Mouse (Mus musculus) common myeloid progenitor, adult 5-6 weeks (primary cell): ENCODE measurements around the gene Zfpl1. TPM values are rescaled to one million over a fixed set of nuclear protein-coding genes. Genes with fewer than 3 reads are reported as not detected.

Source experiments
- ATAC-seq: replicated peaks from 2 replicates; pipeline ENCODE4 v1.8.0; 2016; ENCODE audit warnings: low read depth, mild to moderate bottlenecking, moderate TSS enrichment, inconsistent platforms; ENCODE audit not compliant: poor library complexity, severe bottlenecking
- total RNA-seq: library from RNA; stranded (forward); fragments of 200-1000, 187-1606 nt; gene quantifications from 2 replicates; pipeline ENCODE4 v1.2.3, GENCODE M21; 2017

The Zfpl1 gene
- total RNA-seq, 1 experiment from 2014 or later: 34.0 TPM

GRCm38 (mm10) chr19:6102169-6102853 lies 17.6 kb upstream of the Zfpl1 start:
- ATAC-seq: no peak

- no peak for ATAC-seq
These were observed 16.4 kb upstream of the Zfpl1 start for GRCm38 (mm10) chr19:6101186-6101585.

GRCm38 (mm10) chr19:6097847-6098246 lies 13.1 kb upstream of the Zfpl1 start:
- no peak for ATAC-seq

- no peak for ATAC-seq
These were observed 9.4 kb upstream of the Zfpl1 start, which contains the start of gene AC131692.1 for GRCm38 (mm10) chr19:6094119-6094518. Gene AC131692.1 (plus strand): TSS chr19:6094419.

- ATAC-seq: no peak
These were observed 4.1 kb upstream of the Zfpl1 start for GRCm38 (mm10) chr19:6088841-6089240.

GRCm38 (mm10) chr19:6085417-6085879 lies 692 bp upstream of the Zfpl1 start:
- ATAC-seq: peak; percentile 83

- no peak for ATAC-seq
These were observed 2.6 kb downstream of the Zfpl1 start, which contains the start of gene Gm28374 for GRCm38 (mm10) chr19:6082156-6082555. Gene Gm28374 (minus strand): TSS chr19:6082256.

GRCm38 (mm10) chr19:6079983-6080480 lies 4.7 kb downstream of the Zfpl1 start, which contains the start of gene Tmem262:
Gene Tmem262 (plus strand): TSS chr19:6080033.
- ATAC-seq: no peak

- peak; percentile 96 for ATAC-seq
These were observed 8.0 kb downstream of the Zfpl1 start, which contains the start of gene Vps51 for GRCm38 (mm10) chr19:6076564-6077393. Gene Vps51 (minus strand): TSS chr19:6077231.

- ATAC-seq: no peak
These were observed 10.9 kb downstream of the Zfpl1 start for GRCm38 (mm10) chr19:6073889-6074288.

- ATAC-seq: no peak
These were observed 13.5 kb downstream of the Zfpl1 start for GRCm38 (mm10) chr19:6071261-6071660.

GRCm38 (mm10) chr19:6070571-6071250 lies 14.0 kb downstream of the Zfpl1 start:
- ATAC-seq: no peak

GRCm38 (mm10) chr19:6069851-6070250 lies 14.9 kb downstream of the Zfpl1 start:
- ATAC-seq: no peak

GRCm38 (mm10) chr19:6068951-6069350 lies 15.8 kb downstream of the Zfpl1 start:
- ATAC-seq: no peak

GRCm38 (mm10) chr19:6067724-6068415 lies 16.9 kb downstream of the Zfpl1 start, which contains the start of gene Tm7sf2:
Gene Tm7sf2 (minus strand): TSS chr19:6068373.
- peak; percentile 95 for ATAC-seq

- ATAC-seq: peak; percentile 68
These were observed 17.6 kb downstream of the Zfpl1 start for GRCm38 (mm10) chr19:6067011-6067723.

GRCm38 (mm10) chr19:6066571-6066970 lies 18.2 kb downstream of the Zfpl1 start:
- no peak for ATAC-seq

GRCm38 (mm10) chr19:6063081-6063480 lies 21.7 kb downstream of the Zfpl1 start:
- ATAC-seq: no peak

GRCm38 (mm10) chr19:6062418-6062817 lies 22.3 kb downstream of the Zfpl1 start:
- no peak for ATAC-seq
